Mouse (Mus musculus) CH12F3 (cell line): ENCODE measurements around the gene Hps1.

Experiments
- in situ Hi-C: fragments of 300-500 bp; cut with MboI; formaldehyde crosslinking; loops from 2 replicates; pipeline ENCODE4 v1.14.3; 2020; ENCODE audit warnings: low sequenced_read_pairs

Hps1 gene

DNA sequence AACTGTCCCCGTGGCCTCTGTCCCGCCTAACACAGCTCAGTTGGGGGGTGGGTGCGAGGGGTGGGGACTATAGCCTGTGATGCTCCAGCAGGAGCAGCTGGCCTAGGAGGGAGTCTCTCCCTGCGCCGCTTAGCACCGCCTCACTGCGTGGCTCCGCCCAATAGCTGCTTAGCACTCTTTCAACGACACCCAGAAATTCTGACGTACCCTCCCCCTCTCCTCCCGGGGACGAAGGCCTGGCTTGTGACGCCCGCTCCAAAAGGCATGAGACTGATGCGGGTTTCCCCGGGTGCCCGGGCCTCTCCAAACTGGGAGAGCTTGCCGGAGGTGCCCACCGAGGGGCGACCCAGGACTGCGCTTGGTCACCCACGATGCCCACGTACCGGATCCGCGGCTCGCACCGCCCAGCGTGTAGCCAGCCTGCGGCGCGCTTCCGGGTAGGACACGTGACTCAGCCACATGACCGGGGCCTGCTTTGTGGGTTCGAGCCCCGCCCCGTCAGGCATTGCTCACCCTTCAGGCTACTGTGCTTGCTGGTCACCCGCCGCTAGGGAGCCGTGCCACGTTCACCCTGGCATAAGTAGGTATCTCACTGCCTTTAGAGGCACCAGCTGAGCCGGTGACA, at the start of gene Hps1:
Gene Hps1 (minus strand): TSS at position 448 of the 625 bp plus-strand sequence.
- in situ Hi-C loops = loop anchor here (25.0 kb wide), 1 partner anchor 833 kb away; the partner anchor contains the start of gene Nkx2-3

DNA sequence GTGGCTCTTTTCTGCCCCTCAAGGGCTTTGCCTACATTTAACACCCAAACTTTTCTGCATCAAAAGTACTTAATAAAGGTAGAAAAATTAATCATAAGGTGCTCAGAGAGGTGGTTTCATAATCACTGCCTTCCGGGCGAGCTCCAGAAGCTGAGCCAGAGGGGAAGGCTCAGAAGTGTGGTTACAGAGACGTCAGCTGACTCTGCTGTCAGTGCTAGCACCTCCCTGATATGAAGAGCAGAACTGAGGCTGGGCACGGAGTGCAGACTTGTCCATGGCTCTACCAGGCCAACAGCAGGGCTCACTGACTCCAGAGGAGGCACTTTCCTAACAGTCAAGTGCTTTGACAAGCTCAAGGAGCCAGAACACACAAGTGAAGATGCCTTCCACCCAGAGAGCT, 49.4 kb upstream of the Hps1 start:
- in situ Hi-C loops = no loop called here

DNA sequence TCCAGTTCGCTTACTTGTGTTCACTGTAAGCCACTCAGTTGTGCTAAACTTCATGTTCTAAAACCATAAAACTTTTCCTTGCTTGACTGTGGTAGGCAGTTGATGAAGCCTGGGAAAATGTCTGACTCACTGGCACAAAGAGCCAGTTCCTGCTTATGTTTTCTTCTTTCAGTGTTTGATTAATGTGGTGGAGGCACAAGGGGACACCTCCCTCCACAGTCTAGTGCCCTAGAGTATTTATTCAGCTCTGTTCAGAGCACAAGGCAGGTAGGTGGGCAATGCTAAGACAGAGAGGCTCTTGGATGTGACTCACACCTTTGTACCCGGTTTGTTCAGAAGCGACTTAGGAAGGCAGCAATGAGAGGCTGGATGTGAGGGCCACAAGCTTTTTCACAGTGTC, 48.1 kb upstream of the Hps1 start:
- in situ Hi-C loops = no loop called here

DNA sequence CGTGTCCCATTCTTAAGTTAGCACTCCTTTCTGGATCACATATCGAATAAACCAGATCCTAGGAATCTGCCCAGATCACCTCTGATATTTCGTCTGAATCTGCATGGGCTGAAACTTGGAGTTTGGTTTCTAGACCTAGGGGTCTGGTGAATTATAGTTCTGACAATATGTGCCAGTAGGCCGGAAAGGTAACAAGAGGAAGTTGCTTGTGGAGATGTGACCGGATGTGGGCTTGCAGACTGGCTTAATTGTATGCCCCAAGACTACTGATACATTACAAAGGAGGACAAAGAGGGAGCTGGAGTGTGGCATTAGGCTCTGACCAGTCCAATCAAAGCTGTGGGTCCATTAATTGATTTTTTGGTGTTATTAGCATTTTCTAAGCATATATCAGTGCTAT, 40.3 kb upstream of the Hps1 start:
- in situ Hi-C loops = no loop called here

DNA sequence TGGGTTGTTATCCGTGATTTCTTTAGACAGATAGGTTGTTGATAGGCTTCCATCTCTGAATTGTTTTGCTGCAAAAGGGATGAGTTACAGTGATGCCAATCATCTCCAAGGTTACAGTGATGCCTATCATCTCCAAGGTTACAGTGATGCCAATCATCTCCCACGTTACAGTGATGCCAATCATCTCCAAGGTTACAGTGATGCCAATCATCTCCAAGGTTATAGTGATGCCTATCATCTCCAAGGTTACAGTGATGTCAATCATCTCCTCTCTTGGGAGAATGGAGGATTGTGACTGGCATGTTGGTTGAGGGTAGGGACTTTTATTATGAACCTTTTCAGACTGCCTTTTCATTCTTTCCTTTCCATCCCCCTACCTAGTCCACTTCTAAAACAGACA, 38.0 kb upstream of the Hps1 start:
- in situ Hi-C loops = no loop called here

DNA sequence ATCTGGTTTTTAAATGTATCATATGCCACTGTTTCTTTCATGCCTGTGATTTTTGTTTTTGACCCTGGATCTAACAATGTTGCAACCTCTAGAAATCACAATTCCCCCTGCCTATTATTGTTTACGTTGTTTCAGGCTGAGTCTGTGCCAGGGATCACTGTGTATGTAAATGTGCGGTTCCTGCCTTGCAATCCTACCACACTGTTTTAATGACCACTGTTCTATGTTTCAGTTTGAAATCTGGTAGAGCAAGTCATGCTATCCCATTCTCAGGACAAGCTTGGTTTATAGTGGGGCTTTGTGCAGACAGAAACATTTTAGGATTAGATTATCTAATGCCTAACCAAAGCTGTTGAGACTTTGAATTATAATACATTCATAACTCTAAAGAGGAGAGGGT, 36.5 kb upstream of the Hps1 start:
- in situ Hi-C loops = no loop called here

DNA sequence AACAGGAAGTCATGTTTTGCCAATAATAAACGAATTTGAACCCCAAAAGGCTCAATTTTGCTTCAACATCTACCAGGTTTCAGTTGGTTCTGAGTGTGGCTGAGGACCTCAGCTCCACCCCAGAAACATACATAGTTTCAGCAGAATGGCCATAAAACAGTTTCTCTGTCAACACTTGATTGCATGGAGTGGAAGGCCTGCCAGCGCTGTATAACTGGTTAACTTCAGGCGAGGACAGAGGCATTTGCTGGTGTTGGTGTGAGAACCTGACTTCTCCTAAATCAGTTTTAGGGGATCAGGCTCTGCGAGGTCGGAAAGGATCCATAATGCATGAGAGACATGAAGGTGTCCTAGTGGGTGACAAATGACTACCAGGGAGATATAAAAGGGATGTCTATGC, 30.4 kb upstream of the Hps1 start:
- in situ Hi-C loops = no loop called here

DNA sequence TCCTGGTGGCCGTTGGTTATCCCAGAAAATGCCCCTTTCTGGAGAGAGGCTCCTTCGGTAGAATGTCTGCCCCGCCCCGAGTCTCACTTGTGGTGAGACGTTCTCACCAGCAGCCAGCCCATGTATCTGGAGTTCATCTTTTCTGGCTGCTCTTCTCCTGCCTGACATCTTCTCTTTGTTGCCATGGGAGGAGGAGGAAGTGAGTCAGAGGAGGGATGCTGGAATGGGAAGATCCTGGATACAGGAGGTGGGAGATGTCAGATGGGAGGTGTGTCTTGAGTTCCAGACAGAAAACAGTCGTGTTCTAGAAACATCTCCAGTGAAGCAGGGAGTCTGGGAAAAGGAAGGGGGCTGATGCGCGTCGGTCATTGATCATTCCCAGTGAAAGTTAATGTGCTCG, 29.7 kb upstream of the Hps1 start:
- in situ Hi-C loops = loop anchor here (10.0 kb wide), 1 partner anchor 495 kb away; no protein-coding TSS in a partner anchor

DNA sequence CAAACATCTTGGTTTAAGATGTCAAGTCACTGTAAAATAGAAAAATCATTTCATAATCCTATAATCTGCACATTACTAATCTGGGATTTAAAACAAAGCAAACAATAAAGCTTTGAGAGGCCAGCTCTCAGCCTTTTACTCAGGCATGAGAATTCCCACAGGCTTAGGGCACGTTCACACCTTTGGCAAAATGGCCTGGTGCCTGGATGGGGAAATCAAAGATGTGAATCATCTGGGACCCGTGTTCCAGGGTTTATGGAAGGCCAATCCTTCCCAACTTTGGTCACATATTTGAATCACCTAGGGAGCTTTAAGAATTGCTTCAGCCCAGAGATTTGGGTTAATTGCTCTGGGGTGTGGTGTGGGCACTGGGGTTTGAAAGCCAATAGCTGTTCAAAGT, 18.1 kb upstream of the Hps1 start:
- in situ Hi-C loops = loop anchor here (25.0 kb wide), 1 partner anchor 814 kb away; the partner anchor contains the start of gene Nkx2-3

DNA sequence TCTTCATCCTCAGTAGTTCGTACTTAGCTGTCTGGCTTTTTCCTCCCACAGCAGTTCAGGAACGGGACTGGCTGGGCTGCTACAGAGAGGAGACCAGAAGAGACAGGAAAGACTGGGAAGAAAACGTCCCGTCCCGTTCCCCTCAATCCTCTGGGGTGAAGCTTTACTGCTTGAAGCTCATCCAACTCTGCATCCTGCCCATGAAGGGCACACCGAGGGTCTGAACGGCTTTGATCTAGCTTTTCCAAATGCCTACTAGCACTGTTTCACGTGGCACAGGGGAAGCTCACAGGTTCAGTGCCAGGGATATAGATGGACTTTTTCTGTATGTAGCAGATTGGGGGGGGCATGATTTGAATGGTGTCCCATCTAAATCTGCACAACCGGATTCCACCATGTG, 16.0 kb upstream of the Hps1 start:
- in situ Hi-C loops = loop anchor here (25.0 kb wide), 1 partner anchor 816 kb away; the partner anchor contains the start of gene Nkx2-3

DNA sequence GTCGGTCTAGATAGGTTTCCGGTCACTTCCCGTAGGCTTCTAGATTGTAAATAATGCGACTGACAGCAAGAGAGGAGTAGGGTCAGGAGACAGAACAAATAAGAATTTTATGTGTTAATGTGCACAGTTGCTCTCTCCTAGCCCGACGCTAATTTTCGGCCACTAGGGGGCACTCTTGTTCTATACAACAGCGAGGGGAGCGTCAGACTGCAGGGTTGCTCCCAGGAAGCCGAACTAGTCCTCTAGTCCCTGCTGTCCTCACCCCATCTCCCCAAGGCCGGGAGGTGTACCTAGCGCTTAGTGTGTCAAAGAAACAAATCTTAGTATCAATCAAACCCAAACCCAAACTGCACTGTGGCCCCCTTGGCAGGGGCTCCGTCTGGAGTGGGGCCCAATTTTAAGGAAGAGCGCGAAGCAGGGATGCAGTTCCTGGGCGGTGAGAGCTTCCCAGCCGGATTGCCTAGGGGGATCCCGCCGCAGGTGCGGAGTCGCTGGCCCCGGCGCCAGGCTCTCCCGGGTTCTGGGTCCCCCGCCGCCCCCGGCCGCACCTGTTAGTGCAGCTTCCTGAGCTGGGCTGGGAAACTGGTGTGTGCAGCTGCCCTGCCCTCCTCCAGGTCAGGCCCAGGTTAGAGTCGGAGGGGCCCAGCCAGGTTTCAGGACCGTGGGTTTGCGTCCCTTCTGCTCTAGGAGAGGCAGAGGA, 15.3 kb upstream of the Hps1 start:
- in situ Hi-C loops = loop anchor here (25.0 kb wide), 1 partner anchor 817 kb away; the partner anchor contains the start of gene Nkx2-3

DNA sequence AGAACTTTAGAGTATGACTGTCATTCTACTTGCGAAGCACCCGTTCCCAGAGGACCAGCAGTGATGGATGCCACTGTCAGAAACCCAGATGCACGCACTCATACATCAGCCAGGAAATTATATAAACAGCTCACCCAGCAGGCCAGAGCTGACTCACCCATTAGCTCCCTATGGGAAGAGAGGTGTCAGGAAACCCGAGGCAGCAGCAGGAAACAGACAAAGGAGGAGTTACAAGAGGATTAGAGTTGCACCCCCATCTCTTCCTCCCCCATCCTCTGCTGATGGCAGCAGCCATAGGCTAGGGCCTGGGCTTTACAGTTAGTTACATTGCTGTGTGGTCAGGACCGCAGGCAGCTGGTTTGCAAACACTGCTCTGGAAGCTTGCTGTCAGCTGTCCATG, 8.5 kb upstream of the Hps1 start:
- in situ Hi-C loops = loop anchor here (25.0 kb wide), 1 partner anchor 824 kb away; the partner anchor contains the start of gene Nkx2-3

DNA sequence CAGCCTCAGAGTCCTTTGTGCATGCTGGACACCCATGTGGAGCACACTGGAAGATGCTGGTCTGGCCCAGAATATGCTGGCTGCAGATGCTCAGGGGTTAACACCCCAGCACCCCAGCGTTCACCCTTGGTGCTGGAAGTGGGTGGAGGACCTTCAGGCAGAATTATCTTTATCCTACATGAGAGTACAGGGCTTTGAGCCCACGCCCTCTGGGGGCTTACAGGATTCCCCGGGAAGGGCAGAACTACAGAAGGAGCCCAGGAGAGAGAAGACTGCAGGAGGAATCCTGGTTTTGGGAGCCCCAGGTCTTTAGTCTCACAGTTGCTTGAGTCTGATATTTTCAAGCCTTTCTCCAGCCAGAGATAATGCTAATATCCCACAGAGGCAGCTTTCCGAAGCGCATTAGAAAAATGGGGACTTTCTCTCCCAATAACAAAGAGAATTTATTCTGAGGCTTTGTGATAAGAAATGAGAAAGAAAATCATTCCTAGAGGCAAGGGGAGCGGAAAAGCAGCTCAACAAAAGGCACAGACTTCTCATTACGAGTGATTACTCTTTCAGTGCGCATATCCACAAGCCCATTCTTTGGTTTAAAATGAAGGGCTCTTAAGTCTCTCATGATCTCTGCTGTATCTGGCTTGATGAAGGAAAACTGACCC, 5.9 kb upstream of the Hps1 start:
- in situ Hi-C loops = loop anchor here (25.0 kb wide), 1 partner anchor 827 kb away; the partner anchor contains the start of gene Nkx2-3

DNA sequence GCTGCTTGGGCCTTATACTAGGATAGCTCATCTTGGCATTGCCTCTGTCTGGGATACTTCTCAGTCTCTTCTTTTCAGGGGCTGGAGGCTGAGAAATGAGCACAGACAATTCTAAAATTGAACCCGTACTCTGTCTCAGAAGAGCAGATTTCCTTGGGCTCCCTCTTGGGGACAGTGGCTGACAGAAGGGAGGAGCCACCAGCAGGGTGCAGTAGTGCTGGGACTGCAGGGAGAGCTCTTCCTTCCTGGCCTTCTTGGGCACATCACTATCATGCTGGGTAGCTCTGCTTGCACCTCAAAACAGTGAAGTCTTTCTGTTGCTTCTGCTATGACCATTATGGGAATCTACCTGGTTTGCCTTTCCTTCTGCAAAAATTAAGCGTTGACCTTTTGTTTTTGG, 5.4 kb upstream of the Hps1 start:
- in situ Hi-C loops = loop anchor here (25.0 kb wide), 1 partner anchor 827 kb away; the partner anchor contains the start of gene Nkx2-3

DNA sequence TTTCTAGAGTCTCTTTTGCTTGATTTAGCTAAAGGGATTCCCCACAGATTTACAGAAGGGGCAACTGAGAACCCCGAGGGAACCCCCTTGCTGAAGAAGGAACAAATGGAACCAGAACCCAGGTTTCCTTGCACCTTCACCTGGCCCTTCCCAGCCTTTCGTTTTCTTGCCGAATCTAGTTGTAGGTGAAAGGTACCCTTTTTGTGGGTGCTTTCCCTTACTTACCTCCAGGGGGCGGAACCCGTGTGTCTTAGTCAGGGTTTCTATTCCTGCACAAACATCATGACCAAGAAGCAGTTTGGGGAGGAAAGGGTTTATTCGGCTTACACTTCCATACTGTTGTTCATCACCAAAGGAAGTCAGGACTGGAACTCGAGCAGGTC, 369 bp upstream of the Hps1 start:
- in situ Hi-C loops = loop anchor here (25.0 kb wide), 1 partner anchor 832 kb away; the partner anchor contains the start of gene Nkx2-3

DNA sequence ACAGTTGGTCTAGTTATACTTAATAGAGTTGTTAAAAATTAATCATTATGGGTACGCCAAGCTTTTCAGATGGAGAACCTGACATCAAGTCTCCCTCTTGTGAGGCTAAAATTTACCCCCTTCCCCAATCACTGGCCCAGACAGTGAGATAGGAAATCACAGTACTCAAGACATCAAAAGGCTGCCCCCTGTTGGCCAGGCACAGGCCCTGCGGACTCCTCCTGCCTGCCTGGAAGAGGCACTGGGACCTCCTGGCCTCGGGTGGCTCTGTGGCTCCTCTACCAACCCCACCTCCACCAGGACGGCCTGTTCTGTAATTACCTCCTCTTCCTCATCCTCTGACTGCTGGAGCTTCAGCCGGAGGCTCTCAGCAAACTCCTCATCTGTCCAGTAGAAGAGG, 2.0 kb downstream of the Hps1 start:
- in situ Hi-C loops = loop anchor here (25.0 kb wide), 1 partner anchor 834 kb away; the partner anchor contains the start of gene Nkx2-3

DNA sequence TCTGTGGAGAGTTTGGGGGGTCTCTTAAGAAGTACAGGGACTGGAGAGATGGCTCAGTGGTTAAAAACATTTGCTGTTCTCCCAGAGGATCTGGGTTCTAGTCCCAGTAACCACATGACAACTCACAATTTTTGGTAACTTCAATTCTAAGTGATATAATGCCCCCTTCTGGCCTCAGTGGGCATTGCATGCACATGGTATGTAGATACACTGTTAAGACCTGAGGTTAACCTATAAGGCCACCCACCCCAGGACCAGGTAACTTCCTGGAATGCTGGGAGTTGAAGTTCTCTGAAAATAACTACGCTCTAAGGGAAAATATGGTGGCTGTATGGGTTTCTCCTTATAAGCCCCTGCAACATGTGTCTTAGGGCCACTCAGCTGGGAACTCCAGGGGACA, 3.0 kb downstream of the Hps1 start:
- in situ Hi-C loops = loop anchor here (25.0 kb wide), 1 partner anchor 835 kb away; the partner anchor contains the start of gene Nkx2-3

DNA sequence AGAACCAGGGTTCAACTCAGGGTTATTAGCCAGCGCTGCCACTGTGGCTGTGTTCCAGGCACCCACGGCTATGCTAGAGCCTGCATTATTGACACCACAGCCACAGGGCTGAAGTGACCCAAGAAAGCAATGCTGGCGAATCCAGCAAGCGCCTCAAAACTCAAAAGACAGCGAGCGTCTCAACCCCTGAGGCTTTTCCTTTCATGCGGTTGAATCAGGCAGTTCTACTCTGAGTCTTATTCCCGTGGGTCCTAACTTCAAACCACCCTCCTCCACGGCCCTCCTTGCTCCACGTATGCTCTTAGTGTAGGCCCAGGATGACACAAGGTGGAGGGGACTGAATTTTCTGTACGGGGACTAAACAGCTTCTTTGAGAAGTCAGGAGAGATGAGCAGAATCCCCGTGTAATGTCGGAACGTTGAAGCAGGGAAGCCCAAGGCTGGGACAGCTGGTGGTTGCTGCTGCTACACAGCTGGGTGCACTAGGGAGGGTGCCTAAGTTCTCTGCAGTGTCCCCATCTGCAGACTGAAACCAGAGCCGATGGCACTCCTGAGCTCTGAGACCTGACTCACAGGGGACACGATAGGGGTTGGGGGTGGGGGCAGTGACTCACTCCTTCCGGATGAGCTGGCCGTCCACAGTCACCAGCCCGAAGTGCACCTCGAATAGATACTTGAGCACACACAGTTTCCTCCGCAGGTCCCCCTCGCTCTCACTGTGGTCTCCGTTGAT, 9.5 kb downstream of the Hps1 start:
- in situ Hi-C loops = no loop called here

DNA sequence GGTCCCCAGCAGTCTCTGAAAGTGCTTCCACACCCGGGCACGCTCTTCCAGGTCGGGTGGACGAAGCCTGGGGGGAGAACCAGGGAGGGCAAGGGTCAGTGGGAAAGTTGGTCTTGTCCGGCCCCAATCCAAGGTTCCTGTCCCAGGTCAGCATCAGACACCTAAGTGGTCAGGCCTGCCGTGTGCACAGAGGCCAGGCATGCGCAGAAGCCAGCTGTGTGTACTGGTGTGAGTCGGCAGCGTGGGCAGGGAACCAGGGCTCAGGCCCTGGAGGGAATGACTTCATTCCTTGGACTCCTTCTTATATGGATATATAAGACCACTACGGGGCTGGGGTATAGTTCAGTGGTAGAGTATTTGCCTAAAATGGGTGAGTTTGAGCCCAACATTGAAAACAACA, 10.1 kb downstream of the Hps1 start:
- in situ Hi-C loops = no loop called here

DNA sequence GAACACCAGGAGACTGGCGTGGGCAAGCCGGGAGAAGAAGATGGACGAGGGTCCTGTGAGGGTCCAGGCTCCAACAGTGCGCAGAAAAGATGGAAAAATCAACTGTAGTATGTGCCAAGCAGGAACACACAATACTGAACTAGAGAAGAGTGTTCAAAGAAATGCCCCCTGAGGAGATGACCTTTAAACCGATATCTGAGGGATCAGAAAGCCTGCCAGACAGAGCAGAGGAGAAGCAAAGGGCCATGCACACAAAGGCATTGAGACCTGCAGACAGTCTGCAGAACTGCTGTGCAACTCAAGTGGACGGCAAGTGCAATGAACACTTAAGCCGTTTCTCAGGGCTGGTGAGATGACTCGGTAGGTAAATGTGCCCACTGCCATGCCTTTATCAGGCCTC, 12.4 kb downstream of the Hps1 start:
- in situ Hi-C loops = no loop called here

DNA sequence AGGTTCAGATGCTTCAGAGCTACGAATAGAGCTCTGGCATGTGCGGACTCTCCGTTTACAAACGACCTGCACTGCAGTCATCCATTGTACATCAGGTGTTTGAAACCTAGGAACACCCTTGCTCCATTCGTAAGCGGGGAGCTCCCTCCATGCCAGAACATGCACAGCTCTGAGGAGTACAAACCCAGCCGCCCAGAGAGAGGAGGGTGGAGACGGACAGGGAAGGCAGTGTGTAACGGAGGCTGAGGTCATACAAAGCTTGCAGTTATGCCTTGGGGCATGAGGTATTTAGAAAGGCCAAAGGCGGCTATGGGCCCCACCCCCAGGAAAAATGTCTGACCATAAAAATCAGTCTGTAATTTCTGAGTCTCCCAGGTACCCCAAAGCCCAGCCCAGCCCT, 15.4 kb downstream of the Hps1 start:
- in situ Hi-C loops = no loop called here
